Mouse (Mus musculus) erythroblast, embryonic 14.5 days (primary cell): ENCODE data around the gene Krt12. TPM values are rescaled to one million over a fixed set of nuclear protein-coding genes. Genes with fewer than 3 reads are reported as not detected.
A peak's percentile ranks its signal among the peaks of the same experiment; 100 is the strongest.

Source experiments
- H3K27me3 ChIP-seq: 2 replicates; pipeline ENCODE4 v1.6.1; 2012; ENCODE audit warnings: inconsistent platforms; ENCODE audit not compliant: control insufficient read depth
- H3K36me3 ChIP-seq: 2 replicates; pipeline ENCODE4 v1.6.1; 2012; ENCODE audit warnings: mild to moderate bottlenecking, inconsistent platforms; ENCODE audit not compliant: control insufficient read depth
- H3K4me1 ChIP-seq: 2 replicates; pipeline ENCODE4 v1.6.1; 2012; ENCODE audit warnings: inconsistent platforms; ENCODE audit not compliant: control insufficient read depth
- H3K4me3 ChIP-seq: replicated peaks from 2 replicates; pipeline ENCODE3; 2012; ENCODE audit warnings: moderate library complexity, mild to moderate bottlenecking, inconsistent platforms
- H3K9me3 ChIP-seq: 2 replicates; pipeline ENCODE4 v1.6.1; 2012; ENCODE audit warnings: low read length, inconsistent platforms, mixed read lengths; ENCODE audit not compliant: control insufficient read depth
- GATA1 ChIP-seq: IDR thresholded peaks from 2 replicates; pipeline ENCODE4 v1.6.1; 2012; ENCODE audit warnings: low read length, inconsistent platforms, mixed read lengths
- TAL1 ChIP-seq: IDR thresholded peaks from 3 replicates; pipeline ENCODE4 v1.6.1; 2012; ENCODE audit warnings: low read length, inconsistent platforms, mixed read lengths
- polyA plus RNA-seq: library from polyadenylated mRNA; stranded (reverse); fragments of >175 nt; gene quantifications from 2 replicates; pipeline ENCODE4 v1.2.3, GENCODE M21; 2012

The Krt12 gene
- polyA plus RNA-seq, 1 experiment, result not detected

DNA sequence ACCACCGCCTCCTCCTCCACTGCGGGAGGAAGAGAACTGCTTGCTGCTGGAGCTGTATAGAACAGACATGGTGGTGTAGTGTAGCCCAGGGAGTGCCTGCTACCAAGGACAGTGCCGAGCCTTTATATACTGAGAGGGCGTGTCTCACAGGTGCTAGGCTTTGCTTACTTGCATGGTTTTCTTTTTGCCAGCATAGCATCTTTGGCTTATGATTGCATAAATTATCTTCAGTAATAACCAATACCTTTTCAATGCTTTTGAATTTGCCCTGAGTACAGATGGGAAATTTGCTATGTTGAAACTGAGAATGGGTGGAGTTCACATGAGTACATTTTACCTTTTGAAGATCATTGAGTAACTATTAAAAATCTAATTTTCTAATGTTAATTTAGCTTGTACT, 32.8 kb downstream of the Krt12 start, which contains the start of gene Krt10:
TSS of gene Krt10 (minus strand) at position 101 of the 400 bp plus-strand sequence.
- Histone ChIP-seq H3K9me3 (peaks cover 11% of the 10 kb centered on the region; the same call in 1 of the 2 replicates), H3K4me3 (no peak within 1 kb of the TSS), H3K4me1 (peaks cover 5% of the 10 kb centered on the region)

DNA sequence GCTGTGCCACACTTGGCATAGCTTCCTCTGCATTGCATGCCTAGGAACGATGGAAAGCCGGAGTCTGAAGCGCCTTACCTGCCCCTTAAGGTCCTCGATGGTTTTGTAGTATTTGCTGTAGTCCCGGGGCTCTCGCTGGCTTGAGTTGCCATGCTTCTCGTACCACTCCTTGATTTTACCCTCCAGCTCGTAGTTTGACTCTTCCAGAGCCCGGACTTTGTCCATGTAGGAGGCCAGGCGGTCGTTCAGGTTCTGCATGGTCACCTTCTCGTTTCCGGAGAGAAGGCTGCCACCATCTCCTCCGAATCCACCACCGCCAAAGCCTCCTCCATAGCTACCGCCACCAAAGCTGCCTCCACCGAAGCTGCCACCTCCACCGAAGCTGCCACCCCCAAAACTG, 33.4 kb downstream of the Krt12 start:
- H3K4me1 ChIP-seq, result peaks cover 5% of the 10 kb centered on the region
- peaks cover 12% of the 10 kb centered on the region; the same call in 1 of the 2 replicates for H3K9me3 ChIP-seq
- H3K27me3 ChIP-seq, result peaks cover 17% of the 10 kb centered on the region
- no peak overlapping the region for H3K4me3 ChIP-seq
- no peaks in the 10 kb centered on the region for H3K36me3 ChIP-seq
- TF ChIP-seq TAL1 (no peak), GATA1 (no peak)

More for the DNA sequence above, 32.8 kb downstream of the Krt12 start, which contains the start of gene Krt10:
- no peaks in the 10 kb centered on the region for H3K36me3 ChIP-seq
- TF ChIP-seq TAL1, result no peak
- no peak for TF ChIP-seq GATA1
- peaks cover 14% of the 10 kb centered on the region for H3K27me3 ChIP-seq

DNA sequence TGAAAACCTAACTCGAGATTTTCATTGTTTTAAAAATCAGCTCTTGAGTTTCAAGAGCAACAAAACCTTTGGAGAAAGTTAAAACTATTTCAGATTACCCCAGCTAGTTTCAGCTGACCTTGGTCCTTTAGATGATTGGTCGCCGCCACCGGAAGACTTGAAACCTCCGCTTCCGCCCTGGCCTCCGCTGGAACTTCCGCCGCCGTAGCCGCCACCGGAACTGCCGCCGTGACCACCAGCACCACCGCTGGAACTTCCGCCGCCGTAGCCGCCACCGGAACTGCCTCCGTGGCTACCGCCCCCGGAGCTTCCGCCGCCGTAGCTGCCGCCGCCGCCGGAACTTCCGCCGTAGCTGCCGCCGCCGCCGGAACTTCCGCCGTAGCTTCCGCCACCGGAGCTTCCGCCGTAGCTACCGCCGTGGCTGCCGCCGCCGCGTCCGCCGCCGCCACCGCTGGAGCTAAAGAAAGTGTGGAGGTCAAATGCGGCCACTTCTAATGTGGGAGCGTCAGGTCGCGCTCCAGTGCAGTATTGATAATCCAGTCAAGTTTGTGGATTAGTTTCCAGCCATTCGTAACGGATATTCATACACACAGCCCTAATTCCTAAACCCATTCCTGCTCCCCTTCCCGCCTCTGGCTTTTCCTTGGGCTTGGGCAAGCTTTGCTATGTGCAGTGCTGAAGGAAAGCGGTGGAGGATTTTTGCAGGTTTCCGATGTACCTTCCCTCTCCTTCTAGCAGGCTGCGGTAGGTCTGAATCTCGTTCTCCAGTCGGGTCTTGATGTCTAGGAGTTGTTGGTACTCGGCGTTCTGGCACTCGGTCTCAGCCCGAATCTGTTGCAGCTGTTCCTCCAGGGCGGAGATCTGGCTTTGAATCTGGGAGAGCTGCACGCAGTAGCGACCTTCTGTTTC, 36.0 kb downstream of the Krt12 start:
- TF ChIP-seq GATA1 (no peak), TAL1 (no peak)
- H3K36me3 ChIP-seq, result no peaks in the 10 kb centered on the region
- peaks cover 12% of the 10 kb centered on the region; the same call in 1 of the 2 replicates for H3K9me3 ChIP-seq
- peaks cover 5% of the 10 kb centered on the region for H3K4me1 ChIP-seq
- peak overlapping the region; percentile 63 for H3K4me3 ChIP-seq
- peaks cover 17% of the 10 kb centered on the region for H3K27me3 ChIP-seq

- H3K4me3 ChIP-seq, result no peak overlapping the region
- no peaks in the 10 kb centered on the region for H3K36me3 ChIP-seq
- H3K4me1 ChIP-seq, result no peaks in the 10 kb centered on the region
- H3K9me3 ChIP-seq, result 0 out of 2 replicates have a peak, but pooled peaks cover 4% of the 10 kb centered on the region
- TF ChIP-seq GATA1 (no peak), TAL1 (no peak)
- H3K27me3 ChIP-seq, result peaks cover 5% of the 10 kb centered on the region
Measured at GRCm38 (mm10) chr11:99379568-99379967, 42.5 kb downstream of the Krt12 start.

DNA sequence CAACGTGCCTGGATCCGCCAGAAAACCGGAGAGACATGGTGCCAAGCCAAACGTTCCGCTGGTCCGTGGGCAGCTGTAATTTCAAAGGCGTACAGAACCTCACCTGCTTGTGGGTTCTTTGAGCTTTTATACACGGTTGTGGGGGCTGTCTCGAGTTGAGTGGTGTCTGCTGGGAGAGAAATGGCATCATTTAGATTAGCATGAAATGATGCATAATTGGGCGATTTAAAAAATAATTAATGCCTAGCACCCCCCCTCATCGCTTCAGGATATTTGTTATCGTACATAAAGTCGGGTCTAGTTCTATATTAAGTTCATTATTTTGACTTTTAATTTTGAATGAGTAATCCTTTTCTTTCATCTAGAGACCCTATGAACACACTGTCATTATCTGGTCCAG, 47.3 kb downstream of the Krt12 start, which contains the start of gene Krt28:
TSS of gene Krt28 (minus strand) at position 101 of the 400 bp plus-strand sequence.
- no peaks in the 10 kb centered on the region; the same call in 1 of the 2 replicates for H3K9me3 ChIP-seq
- no peaks in the 10 kb centered on the region for H3K27me3 ChIP-seq
- no peaks in the 10 kb centered on the region for H3K4me1 ChIP-seq
- H3K4me3 ChIP-seq, result no peak within 1 kb of the TSS
- TF ChIP-seq TAL1 (no peak), GATA1 (no peak)
- no peaks in the 10 kb centered on the region for H3K36me3 ChIP-seq

GRCm38 (mm10) chr11:99369853-99370451, 52.1 kb downstream of the Krt12 start:
- TF ChIP-seq GATA1 (no peak), TAL1 (no peak)
- no peaks in the 10 kb centered on the region; the same call in 1 of the 2 replicates for H3K9me3 ChIP-seq
- no peak overlapping the region for H3K4me3 ChIP-seq
- no peaks in the 10 kb centered on the region for H3K36me3 ChIP-seq
- no peaks in the 10 kb centered on the region for H3K27me3 ChIP-seq
- no peaks in the 10 kb centered on the region for H3K4me1 ChIP-seq

- Histone ChIP-seq H3K4me1 (no peaks in the 10 kb centered on the region), H3K27me3 (no peaks in the 10 kb centered on the region)
- TF ChIP-seq GATA1 (no peak), TAL1 (no peak)
Measured at GRCm38 (mm10) chr11:99369229-99369628, 52.8 kb downstream of the Krt12 start.

GRCm38 (mm10) chr11:99366791-99367190, 55.3 kb downstream of the Krt12 start:
- no peaks in the 10 kb centered on the region for H3K36me3 ChIP-seq
- no peak overlapping the region for H3K4me3 ChIP-seq
- no peak for TF ChIP-seq TAL1
- no peak for TF ChIP-seq GATA1
- H3K27me3 ChIP-seq, result no peaks in the 10 kb centered on the region
- H3K9me3 ChIP-seq, result no peaks in the 10 kb centered on the region; the same call in 1 of the 2 replicates
- H3K4me1 ChIP-seq, result no peaks in the 10 kb centered on the region

More at GRCm38 (mm10) chr11:99369229-99369628, 52.8 kb downstream of the Krt12 start:
- Histone ChIP-seq H3K36me3 (no peaks in the 10 kb centered on the region), H3K4me3 (no peak overlapping the region), H3K9me3 (no peaks in the 10 kb centered on the region; the same call in 1 of the 2 replicates)

Other genes with a start within 250 kb of the Krt12 start
- gene Smarce1, start 191.2 kb downstream of the Krt12 start, polyA plus RNA-seq, result 58.6 and 64.5 TPM in 2 replicates
- 0.02 TPM in 1 of 2 replicates, not detected in the other for gene Krt222, start 178.2 kb downstream of the Krt12 start, polyA plus RNA-seq
- gene Krt24, start 137.0 kb downstream of the Krt12 start, polyA plus RNA-seq, result not detected in 2 replicates
- not detected in 2 replicates for gene Krt25, start 99.3 kb downstream of the Krt12 start, polyA plus RNA-seq
- not detected in 2 replicates for gene Krt26, start 84.3 kb downstream of the Krt12 start, polyA plus RNA-seq
- gene Krt27, start 71.2 kb downstream of the Krt12 start, polyA plus RNA-seq, result not detected in 2 replicates
- gene Krt28, start 47.4 kb downstream of the Krt12 start, polyA plus RNA-seq, result not detected in 2 replicates
- gene Krt10, start 32.9 kb downstream of the Krt12 start, polyA plus RNA-seq, result 0.22 and 0.51 TPM in 2 replicates
- gene Krt20, start 15.9 kb upstream of the Krt12 start, polyA plus RNA-seq, result not detected in 2 replicates
- not detected in 2 replicates for gene Krt23, start 70.9 kb upstream of the Krt12 start, polyA plus RNA-seq
- not detected in 2 replicates for gene Krt39, start 99.1 kb upstream of the Krt12 start, polyA plus RNA-seq
- not detected in 2 replicates for gene Krt40, start 120.9 kb upstream of the Krt12 start, polyA plus RNA-seq
- gene Krtap3-3, start 128.6 kb upstream of the Krt12 start, polyA plus RNA-seq, result not detected in 2 replicates
- not detected in 2 replicates for gene Krtap3-2, start 134.6 kb upstream of the Krt12 start, polyA plus RNA-seq
- gene Gm11939, start 137.2 kb upstream of the Krt12 start, polyA plus RNA-seq, result not detected in 2 replicates
- gene Krtap3-1, start 144.4 kb upstream of the Krt12 start, polyA plus RNA-seq, result not detected in 2 replicates
- gene Krtap1-5, start 158.8 kb upstream of the Krt12 start, polyA plus RNA-seq, result not detected in 2 replicates
- gene Krtap1-4, start 161.4 kb upstream of the Krt12 start, polyA plus RNA-seq, result not detected in 2 replicates
- not detected in 2 replicates for gene Krtap1-3, start 169.1 kb upstream of the Krt12 start, polyA plus RNA-seq
- not detected in 2 replicates for gene Krtap9-3, start 175.8 kb upstream of the Krt12 start, polyA plus RNA-seq
- gene Gm11938, start 181.0 kb upstream of the Krt12 start, polyA plus RNA-seq, result not detected in 2 replicates
- not detected in 2 replicates for gene Gm11937, start 187.9 kb upstream of the Krt12 start, polyA plus RNA-seq
- gene Krtap2-4, start 192.6 kb upstream of the Krt12 start, polyA plus RNA-seq, result not detected in 2 replicates
- gene Gm11562, start 198.2 kb upstream of the Krt12 start, polyA plus RNA-seq, result not detected in 2 replicates
- gene Krtap4-1, start 206.0 kb upstream of the Krt12 start, polyA plus RNA-seq, result not detected in 2 replicates
- gene Krtap4-2, start 212.8 kb upstream of the Krt12 start, polyA plus RNA-seq, result not detected in 2 replicates
- not detected in 2 replicates for gene Krtap4-7, start 221.8 kb upstream of the Krt12 start, polyA plus RNA-seq
- gene Gm11555, start 228.0 kb upstream of the Krt12 start, polyA plus RNA-seq, result not detected in 2 replicates
- not detected in 2 replicates for gene Gm11563, start 236.7 kb upstream of the Krt12 start, polyA plus RNA-seq
- not detected in 2 replicates for gene Krtap4-6, start 243.7 kb upstream of the Krt12 start, polyA plus RNA-seq